Mouse (Mus musculus) spleen, embryonic (tissue): ENCODE measurements around the gene Arhgef5.
"Not testable (repeated sequence)": the region's sequence is repeated elsewhere in the genome, so short reads cannot be mapped to it uniquely, and the experiment has no call there.

Source experiments
- CTCF ChIA-PET: fragments of 350-600 bp; sonication (Branson Sonifier 250); formaldehyde crosslinking; loops from one replicate; lab custom pipeline; 2022; lab: Charles Lee

The Arhgef5 gene

DNA sequence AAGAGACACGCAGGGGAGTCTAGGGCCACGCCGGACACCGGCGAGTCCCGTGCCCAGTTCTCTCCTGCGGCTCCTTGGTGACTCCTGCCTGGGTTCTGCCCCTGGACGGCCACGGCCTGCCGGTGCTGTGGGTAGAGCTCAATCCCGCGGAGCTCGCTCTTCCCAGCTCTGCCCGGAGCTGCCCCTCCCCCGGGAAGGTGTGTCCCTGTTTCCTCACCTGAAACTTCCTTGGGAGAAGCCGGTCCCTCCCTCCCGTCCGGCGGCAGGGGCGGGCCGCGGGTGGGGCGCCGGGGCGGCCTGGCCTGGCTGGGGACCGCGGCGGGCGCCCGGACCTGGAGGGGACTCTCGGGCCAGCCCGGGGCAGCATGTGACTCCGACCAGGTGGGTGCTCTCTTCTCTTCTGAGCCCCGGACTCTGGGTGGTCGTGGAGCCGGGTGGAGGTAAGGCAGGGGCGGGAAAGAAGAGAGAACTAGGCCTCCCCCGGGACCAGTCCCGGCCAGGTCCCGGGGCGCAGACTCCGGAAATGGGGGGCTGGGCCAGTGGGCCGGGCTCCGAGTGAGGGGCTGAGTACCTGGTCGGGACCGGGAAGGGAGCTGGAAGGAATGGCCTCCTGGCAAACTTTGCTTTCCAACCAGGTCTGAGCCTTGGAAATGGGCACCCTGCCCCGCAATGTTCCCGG, at the start of gene Arhgef5:
Gene Arhgef5 (plus strand): TSS at position 220 of the 679 bp plus-strand sequence.
- CTCF ChIA-PET, result no interaction called here

DNA sequence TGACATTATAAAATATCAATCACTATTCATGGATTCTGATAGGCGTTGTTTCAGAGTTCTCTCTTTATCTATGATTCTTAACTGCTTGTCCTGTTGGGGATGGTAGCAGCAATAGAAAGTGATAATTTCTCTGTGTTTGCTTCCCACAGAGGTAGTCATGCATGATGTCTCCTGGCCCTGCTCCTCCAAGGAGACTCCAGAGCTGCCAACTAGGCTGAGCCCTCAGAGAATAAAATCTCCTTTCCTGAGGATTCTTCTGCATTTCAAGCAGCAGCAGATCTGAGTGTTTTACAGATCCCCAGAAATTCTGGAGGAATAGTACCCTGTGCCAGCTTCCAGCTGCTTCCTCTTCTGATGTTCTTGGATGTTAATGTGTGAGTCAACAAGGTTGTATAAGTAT, 34.1 kb upstream of the Arhgef5 start, which contains the start of gene Olfr47:
Gene Olfr47 (plus strand): TSS at position 275 of the 400 bp plus-strand sequence.
- CTCF ChIA-PET, result not testable (repeated sequence)

DNA sequence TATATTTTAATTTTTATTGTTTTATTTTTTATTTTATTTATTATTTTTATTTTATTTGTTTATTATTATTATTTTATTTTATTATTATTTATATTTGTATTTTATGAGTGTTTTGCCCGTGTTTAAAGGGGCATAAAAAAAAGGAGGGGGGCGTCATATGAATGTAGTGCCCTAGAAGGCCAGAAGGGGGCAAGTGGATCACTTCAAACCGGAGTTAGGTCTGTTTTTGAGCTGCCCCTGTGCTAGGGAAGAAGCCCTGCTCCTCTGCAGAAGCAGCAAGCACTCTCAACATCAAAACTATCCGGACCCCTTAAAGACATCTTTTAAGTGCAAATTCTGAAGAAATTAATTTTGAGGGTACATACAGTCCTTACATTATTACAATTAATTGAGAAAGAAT, 23.3 kb upstream of the Arhgef5 start:
- CTCF ChIA-PET, result no interaction called here

DNA sequence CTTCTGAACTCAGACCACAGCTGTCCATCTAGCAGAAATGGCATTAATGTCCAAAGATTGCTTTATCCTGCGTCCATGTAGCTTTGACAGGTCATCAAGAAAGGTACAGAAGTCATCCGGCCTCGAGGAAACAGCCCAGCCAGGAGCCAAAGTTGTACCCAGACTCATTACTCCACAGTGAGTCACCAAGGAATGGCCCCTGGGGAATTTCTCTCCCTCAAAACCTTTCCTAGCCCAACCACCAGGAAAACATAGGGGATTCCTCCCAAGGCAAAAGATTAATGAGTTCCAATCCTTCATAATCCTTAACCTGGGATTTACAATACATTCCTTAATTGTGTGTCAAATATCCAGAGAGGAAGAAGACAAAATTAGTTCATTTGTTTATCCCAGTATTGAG, 18.0 kb upstream of the Arhgef5 start:
- CTCF ChIA-PET, result no interaction called here

DNA sequence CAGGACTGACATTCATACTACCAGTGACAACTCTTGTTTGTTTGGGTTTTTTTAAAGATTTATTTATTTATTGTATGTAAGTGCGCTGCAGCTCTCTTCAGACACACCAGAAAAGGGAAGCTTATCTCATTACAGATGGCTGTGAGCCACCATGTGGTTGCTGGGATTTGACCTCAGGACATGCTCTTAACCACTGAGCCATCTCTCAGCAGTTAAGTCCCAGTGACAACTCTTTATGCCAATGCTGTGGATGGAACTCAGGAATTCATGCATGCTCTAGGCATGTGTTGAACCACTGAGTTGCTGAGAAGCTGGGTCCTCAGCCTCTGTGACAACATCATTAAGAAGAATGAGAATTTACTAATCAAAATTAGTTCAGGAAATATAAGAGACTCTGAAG, 12.4 kb upstream of the Arhgef5 start:
- CTCF ChIA-PET, result no interaction called here

DNA sequence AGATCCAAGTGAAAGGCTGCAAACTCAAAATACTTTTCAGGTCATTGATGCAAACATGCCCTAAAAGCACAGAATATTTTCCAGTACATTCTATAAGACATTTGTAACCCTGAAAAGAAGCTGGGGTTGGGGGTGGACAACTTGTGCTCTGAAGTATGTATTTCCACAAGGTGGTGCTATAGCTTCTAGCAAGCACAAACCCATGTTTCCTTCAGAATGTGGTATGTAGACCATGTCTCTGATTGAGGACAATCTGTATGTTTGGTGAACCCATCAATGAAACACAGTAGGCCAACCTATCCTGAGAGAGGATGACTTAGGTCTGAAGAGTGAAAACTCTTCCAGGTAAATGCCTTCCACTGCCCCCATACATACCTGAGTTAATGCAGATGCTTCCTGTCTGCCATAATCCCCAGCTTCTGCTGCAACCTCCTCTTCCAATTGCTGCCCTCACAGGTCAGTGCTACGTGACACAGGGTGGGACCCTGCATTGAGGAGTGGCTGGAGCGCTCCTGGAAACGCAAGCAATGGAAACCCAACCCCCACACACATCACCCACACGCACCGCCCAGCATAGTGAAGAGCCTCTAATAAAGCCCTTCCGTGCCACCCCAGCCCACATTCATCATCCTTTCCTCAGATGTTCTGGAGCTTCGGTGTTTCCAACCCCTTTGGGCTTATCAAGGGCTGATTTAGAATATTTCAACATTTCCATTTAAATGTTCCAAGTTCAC, 11.0 kb upstream of the Arhgef5 start:
- CTCF ChIA-PET, result no interaction called here

DNA sequence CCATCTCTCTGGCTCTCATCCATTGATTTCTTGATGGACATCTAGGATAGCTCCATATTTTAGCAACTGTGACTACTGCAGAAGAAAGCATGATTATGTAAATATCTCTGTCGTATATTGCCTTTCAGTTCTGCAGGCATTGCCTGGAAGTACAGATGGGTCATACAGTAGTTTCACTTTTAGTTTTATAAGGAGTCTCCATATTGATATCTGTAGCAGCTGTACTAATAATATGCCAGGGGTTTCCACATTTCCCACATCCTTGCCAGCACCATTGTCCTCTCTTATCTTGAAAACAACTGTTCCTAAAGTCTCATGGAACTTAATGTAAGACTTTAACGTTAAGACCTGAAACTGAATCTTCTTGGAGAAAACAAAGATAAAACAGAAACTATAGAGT, 4.6 kb upstream of the Arhgef5 start:
- CTCF ChIA-PET, result no interaction called here

DNA sequence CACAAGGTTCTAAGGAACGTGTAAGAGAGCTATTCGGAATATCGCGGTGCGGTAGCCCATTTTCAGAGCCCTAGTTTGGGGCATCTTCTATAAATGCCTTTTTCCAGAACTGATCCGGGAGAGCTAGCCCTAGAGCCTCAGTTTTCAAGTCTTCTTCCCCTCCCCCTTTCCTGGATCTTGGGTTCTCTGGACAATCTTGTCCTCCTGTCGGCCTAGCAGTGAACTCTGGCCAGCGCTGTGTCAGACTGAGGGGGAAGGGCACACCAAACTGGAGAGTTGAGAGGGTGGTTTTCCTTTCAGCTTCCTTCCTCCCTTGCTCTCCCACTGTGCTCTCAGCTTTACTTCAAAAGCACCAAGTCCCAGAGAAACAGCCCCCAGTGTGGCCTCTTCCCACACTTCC, 974 bp downstream of the Arhgef5 start:
- CTCF ChIA-PET, result no interaction called here

DNA sequence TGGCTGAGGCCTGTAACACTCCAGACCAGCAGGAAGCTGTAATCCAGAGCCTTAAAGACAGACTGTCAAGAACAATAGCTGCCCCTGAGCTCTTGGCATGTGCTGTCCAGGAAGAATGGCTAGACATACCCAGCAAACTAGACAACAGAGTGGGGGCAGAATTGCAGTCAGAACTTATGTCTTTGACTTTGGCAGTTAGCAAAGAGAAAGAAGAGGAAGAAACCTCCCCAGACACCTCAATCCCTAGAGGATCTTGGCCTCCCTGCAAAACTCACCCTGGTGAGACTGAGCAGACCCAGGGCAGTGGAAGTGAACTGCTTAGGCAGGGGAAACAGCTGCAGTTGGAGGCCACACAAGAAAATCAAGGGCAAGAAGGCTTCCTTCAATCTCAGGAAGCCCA, 7.2 kb downstream of the Arhgef5 start:
- CTCF ChIA-PET, result no interaction called here

DNA sequence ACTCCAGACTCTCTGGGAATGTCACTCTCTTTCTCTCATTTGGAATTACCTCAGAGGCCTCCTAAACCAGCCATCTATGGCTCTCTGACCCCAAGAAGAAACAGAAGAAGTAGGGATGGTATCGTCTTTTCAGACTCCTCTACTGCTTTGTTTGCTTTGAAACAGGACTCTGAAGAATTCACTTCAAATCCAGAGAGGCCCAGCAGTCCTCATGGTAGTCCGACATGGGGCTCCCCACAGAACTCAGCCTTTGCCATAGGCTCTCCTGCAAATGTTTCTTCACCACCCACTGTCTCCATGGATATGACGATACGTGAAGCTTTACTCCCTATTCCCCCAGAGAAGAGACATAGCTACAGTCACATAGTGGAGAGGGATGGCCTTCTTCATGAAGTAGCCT, 8.7 kb downstream of the Arhgef5 start:
- CTCF ChIA-PET, result no interaction called here

DNA sequence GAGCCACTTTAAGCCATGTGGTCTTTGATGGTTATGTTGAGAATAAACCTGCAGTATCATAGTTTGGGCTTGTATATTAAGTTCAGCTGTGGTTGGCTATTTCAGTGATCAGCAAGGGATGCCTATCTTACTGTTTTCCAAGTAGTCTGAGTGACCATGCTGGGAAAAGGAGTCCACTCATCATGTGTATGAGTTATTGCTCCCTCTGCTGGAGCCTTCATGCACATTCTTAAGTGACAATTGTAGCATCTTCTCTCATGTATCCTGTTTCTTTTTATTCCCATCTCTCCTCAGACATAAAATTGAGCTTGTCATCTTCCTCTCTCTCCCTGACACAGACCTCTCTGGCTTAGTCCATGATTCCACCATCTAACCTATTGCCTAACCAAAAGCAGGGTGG, 12.9 kb downstream of the Arhgef5 start:
- CTCF ChIA-PET, result no interaction called here

DNA sequence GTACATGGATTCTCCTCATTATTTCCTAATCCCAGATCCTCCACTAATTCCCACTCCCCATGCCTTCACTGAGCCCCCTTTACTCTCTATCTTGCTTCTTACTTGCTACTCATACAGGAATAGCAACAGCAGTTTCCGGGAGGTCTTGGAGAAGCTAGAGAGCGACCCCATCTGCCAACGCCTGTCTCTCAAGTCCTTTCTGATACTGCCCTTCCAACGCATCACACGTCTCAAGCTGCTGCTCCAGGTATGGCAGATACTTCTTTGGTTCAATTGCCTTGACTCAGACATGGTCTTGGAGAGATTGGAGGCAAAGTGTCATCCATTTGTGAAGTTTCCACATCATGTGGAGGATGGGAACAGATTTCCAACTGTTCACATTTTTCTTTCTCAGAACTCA, 15.1 kb downstream of the Arhgef5 start:
- CTCF ChIA-PET, result no interaction called here

DNA sequence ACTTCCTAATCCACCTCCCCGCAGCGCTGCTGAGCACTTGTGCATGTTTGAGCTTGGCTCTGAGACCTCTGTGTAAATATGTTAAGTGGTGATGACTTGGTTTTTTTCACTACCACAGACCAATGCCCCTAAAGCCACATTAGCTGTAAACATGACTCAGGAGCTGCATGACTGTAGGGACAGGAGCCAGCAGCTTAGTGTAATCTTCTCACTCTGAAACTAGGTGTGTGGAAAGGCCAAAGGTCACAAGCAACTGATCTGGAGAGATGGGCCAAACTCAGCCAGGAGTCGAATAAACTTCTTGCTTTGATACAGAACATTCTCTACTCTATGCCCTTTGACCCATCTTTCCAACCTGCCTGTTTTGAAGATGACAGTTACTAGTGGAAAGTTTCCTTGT, 26.7 kb downstream of the Arhgef5 start:
- CTCF ChIA-PET, result no interaction called here

DNA sequence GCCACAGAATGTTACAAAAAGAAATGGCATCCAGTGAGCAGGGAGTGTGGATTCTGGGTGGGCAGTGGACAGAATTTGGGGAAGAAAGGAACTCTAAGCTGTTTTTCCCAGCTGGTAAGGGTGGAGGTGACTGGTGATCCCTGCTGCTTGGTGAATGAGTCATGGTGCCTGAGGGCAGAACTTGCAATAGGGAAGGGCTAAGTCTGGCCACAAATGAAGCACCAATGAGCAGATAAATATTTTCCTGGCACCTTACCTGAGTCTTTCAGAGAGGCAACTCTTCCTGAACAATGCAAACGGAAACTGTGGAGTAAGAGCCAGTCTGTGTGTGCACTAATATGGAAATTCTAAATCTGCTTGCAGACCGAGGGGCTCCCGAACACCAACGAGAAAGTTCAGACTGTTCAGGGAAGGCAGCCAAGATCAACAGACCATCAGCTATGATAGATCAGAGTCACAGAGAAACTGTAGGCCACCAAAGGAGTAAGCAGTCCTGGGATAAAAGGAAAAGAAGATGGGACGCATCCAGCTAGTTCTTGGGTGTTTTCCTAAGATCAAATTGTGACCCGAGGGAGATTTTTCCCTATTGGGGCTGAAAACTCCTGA, 27.2 kb downstream of the Arhgef5 start:
- CTCF ChIA-PET, result no interaction called here

DNA sequence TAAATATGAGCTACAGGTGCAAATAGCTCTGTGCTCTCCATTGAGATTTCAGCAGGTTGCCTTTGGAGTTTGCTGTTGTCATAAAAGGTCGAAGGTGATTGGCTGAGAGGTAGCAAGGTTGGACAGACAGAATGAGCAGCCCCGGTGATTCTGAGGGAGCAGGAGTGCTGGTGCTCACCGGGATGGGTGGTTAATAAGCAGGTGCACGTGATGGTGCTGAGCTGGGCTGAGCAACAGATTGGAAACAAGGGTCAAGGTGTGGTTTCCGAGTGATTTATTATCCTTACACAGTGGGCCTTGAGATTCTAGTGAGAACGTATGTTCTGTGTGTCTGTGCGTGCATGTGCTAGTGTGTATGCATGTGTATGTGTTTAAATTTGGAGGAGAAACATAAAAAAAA, 27.8 kb downstream of the Arhgef5 start:
- CTCF ChIA-PET, result no interaction called here

DNA sequence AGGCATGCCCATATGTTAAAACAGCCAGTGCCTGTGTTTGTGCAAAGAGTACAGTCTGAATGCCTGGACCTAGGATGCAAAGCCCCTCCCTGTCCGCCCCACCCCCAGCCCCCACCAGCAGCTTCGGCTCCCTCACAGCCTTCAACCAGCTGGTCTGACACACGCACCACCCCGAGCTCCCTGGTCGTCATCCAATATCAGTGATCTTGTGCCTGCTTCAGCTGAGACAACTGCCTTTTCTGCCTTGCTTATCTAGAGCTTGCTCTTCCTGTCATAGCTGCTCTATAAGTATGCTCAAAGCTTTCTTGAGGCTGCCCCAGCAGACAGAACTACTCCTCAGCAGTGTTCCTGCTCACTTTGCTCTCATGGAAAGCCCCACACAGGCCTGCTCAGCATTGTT, 30.5 kb downstream of the Arhgef5 start:
- CTCF ChIA-PET, result no interaction called here

DNA sequence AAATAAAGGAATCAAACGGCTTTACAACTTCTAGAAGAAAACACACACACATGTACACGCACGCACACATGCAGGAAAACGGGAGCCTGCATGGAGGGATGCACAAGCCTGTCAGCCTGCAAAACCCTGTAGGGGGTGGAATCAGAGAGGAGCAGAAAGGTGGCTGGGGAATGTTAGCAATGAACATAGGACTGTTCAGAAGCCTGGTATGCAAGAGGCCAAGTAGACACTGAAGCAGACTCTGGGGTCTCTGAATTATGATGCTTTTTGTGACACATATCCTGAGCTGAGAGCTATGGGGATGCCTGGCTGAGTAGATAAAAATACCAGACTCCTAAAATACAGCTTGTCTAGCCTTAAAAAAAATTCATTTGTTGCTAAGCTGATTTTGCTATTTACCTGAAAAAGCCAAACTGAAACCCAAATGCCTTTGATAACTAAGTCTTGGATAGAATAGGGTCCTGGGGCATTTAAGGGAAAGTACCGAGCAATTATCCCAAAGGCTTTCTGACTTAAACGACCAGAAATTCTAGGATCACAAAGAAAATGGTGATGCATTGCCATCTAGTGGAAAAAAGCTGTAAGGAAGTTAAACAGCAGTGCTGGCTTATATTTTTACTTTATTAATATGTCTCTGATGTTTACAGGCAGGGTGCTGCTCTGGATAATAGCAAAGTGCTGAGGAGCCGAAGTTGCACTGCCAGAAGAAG, 31.6 kb downstream of the Arhgef5 start:
- CTCF ChIA-PET, result no interaction called here

DNA sequence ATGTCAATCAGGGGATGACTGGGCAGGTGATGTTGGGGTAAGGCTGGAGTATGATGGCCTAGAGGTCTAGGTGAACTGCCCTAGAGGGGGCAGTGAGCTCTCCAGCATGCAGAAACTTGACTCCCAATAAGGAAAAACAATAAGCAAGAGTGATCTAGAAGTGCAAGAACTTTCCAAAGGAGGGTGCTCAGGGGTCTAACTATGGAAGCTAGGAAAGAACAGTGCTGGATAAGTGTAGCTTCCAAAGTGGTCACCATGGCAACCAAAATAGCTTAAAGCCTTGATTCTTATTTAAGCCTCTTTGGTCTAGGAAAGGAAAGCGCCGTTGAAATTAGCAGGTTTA, 32.1 kb downstream of the Arhgef5 start:
- CTCF ChIA-PET, result no interaction called here

DNA sequence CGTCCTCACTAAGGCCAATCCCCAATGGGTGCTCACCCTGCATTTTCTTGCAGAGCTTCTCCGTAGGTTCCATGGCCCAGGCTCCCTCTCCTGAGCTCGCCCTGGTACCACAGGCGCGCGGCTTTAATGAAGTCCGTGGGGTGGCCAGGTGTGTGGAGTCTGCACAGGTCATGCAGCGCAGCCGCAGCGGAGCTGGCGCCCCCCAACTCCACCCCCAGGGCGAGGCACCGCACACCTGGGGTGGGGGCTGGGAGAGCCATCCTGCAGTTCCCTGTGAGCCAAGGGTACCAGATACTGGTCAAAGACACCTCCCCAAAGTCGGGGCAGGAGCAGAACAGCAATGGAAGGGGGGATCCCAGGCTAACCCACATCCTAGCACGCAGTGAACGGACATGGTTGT, 44.1 kb downstream of the Arhgef5 start, which contains the start of gene Nobox:
Gene Nobox (minus strand): TSS at position 101 of the 400 bp plus-strand sequence.
- CTCF ChIA-PET, result no interaction called here

DNA sequence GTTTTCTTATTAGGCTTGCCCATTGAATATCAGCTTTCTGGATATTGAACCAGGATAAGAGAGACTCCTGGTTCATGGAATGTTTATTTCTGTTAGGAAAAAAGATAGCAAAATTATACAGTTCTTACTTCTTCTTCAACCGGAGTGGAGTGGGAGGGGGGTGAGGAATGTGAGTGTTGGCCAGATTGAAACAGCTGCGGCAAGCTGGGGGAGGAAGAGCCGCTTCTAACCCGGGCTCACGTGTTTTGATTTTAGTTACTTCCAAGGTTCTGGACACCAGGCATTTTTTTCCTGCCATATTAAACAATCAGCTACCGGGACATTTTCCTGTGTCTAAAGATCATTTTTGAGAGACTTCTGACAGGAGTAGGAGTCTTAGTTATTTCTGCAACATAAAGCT, 44.7 kb downstream of the Arhgef5 start:
- CTCF ChIA-PET, result interaction anchor here (0.7 kb wide), 1 partner anchor 941 kb away, joined by 4 read pairs; no protein-coding TSS in a partner anchor

DNA sequence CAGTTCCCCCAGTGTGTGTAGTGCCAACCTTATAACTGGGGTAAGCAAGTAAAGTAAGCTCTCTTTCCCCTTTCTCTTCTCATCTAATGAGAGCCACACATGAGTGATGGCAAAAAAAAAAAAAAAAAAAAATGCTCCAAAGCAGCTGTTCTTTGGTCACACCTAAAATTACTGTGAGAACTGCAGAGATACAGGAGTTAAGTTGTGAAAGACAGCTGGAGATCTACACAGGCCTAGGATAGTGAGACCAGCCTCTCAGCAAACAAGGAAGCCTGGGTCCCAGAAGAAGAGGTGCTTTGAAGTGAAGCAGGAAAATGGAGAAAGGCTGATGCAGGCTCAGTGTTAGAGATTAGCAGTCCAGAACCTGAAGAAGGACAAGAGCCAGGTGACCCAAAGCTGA, 47.2 kb downstream of the Arhgef5 start:
- CTCF ChIA-PET, result no interaction called here

DNA sequence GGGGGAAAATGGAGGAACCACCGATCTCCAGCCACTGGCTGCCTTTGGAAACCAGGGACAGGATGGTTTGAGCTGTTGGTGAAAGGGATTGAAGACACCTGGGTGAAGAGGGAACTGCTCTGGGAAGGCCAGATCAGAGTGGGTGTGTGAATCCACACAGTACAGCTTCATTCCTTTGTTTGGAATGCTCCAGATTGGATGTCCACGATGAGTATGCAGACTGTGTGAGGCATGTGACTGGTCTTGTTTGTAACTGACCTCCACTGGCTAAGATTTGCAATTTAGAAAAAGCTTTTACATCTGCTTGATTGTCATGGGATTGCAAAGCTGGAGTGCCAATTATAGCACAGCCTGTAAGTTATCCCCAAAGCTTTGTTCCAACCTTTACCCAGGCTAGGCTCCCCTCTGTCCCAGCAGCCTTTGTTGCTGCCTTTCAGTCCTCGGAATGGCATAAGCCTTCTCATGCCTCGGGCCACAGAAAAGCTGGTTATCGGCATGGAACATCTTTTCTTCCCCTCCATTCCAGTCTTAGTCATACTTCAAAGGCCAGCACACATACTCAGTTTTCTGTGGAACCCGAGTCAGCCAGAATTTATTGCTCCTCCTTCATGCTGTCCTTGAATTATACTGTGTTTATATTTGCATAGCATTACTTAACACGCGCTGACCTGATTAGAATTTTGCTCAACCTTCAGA, 47.7 kb downstream of the Arhgef5 start:
- CTCF ChIA-PET, result no interaction called here
